Mouse (Mus musculus) ES-E14 (cell line): ENCODE results near the gene Pitpnm1. TPM values are rescaled to one million over a fixed set of nuclear protein-coding genes. Genes with fewer than 3 reads are reported as not detected.

Experiments
- DNase-seq: peaks from one replicate; pipeline ENCODE4 v3.0.0-alpha.2; 2013; ENCODE audit warnings: low read depth, low spot score
- H3K27ac ChIP-seq: 2 replicates; pipeline ENCODE4 v1.5.1; 2012; ENCODE audit warnings: low read depth, mild to moderate bottlenecking, low read length, moderate library complexity, mixed read lengths; ENCODE audit not compliant: poor library complexity, insufficient read depth, severe bottlenecking
- H3K36me3 ChIP-seq: 2 replicates; pipeline ENCODE4 v1.6.1; 2012; ENCODE audit warnings: mild to moderate bottlenecking, low read length, moderate library complexity, mixed read lengths; ENCODE audit not compliant: control insufficient read depth, poor library complexity, insufficient read depth, severe bottlenecking
- H3K4me1 ChIP-seq, 2 experiments: fragments of 150-350 bp in 1 of 2; sonication (generic) in 1 of 2; 2 replicates each; pipeline ENCODE4 v1.6.1; 2012; ENCODE audit warnings: low read length in 2 of 2, mild to moderate bottlenecking in 1 of 2, mixed read lengths in 1 of 2; ENCODE audit not compliant: control insufficient read depth in 2 of 2, insufficient read depth in 2 of 2, poor library complexity in 1 of 2
- H3K4me3 ChIP-seq, 2 experiments: fragments of 150-350 bp in 1 of 2; sonication (generic) in 1 of 2; 2 replicates each; pipeline ENCODE4 v1.5.1; 2012; ENCODE audit warnings: low read length in 2 of 2, low read depth in 1 of 2, mild to moderate bottlenecking in 1 of 2, mixed read lengths in 1 of 2; ENCODE audit not compliant: insufficient read depth in 1 of 2, poor library complexity in 1 of 2, severe bottlenecking in 1 of 2
- H3K9ac ChIP-seq: 2 replicates; pipeline ENCODE4 v1.6.1; 2012; ENCODE audit warnings: low read depth, mild to moderate bottlenecking, low read length, mixed read lengths; ENCODE audit not compliant: poor library complexity, insufficient read depth, severe bottlenecking
- H3K9me3 ChIP-seq: fragments of 150-350 bp; sonication (generic); 2 replicates; pipeline ENCODE4 v1.6.1; 2012; ENCODE audit warnings: low read depth, mild to moderate bottlenecking, low read length; ENCODE audit not compliant: control insufficient read depth, insufficient read depth
- CHD2 ChIP-seq: IDR thresholded peaks from 2 replicates; pipeline ENCODE4 v1.6.1; 2014; ENCODE audit warnings: mild to moderate bottlenecking, low read depth, low read length, inconsistent platforms
- HCFC1 ChIP-seq: IDR thresholded peaks from 2 replicates; pipeline ENCODE4 v1.6.1; 2012; ENCODE audit warnings: low read length, inconsistent platforms, borderline replicate concordance; ENCODE audit not compliant: insufficient read depth
- MAFK ChIP-seq: IDR thresholded peaks from 2 replicates; pipeline ENCODE4 v1.6.1; 2014; ENCODE audit warnings: mild to moderate bottlenecking, low read depth, low read length, inconsistent platforms; ENCODE audit not compliant: insufficient read depth
- ZC3H11A ChIP-seq: IDR thresholded peaks from 2 replicates; pipeline ENCODE4 v1.6.1; 2012; ENCODE audit warnings: low read depth, mild to moderate bottlenecking, inconsistent platforms, low read length, borderline replicate concordance
- ZNF384 ChIP-seq: IDR thresholded peaks from 2 replicates; pipeline ENCODE4 v1.6.1; 2012; ENCODE audit warnings: low read depth, low read length, inconsistent platforms
- in situ Hi-C, 2 experiments: fragments of 600-800 bp; cut with MboI; formaldehyde crosslinking; loops; one replicate each; pipeline ENCODE4 v1.15.1; 2025; ENCODE audit warnings: low sequenced_read_pairs in 2 of 2, inconsistent platforms in 1 of 2; ENCODE audit not compliant: unreplicated experiment in 2 of 2
- total RNA-seq: library from RNA; depleted of rRNA; stranded (reverse); fragments of 300-350 nt; gene quantifications from 2 replicates; pipeline ENCODE4 v1.2.3, GENCODE M21; 2012

Gene Pitpnm1
- total RNA-seq, 1 experiment = 10.5 TPM

DNA sequence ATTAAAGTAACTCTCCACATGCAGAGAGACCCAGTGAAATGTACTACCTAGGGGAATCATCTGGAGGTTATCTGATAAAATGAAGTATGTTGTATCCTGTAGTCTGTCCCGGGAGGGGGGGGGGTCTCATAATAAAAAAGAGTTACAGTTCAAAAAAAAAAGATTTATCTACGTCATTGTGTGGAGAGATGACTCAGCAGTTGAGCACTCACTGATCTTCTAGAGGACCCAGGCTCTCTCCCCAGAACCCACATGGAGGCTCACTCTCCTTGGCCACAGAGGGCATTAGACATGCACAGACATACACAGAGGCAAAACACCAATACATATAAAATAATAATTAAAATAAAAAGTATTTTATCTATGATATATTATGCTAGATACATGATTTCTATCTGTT is 8.4 kb upstream of the Pitpnm1 start:
- H3K4me3 ChIP-seq = no peak overlapping the region
- H3K36me3 ChIP-seq = no peaks in the 10 kb centered on the region
- no peak for TF ChIP-seq ZNF384
- in situ Hi-C loops = no loop called here
- no peak for DNase-seq
- no peak overlapping the region for H3K27ac ChIP-seq
- no peaks in the 10 kb centered on the region for H3K9me3 ChIP-seq
- no peak overlapping the region for H3K9ac ChIP-seq
- peaks cover 0 to 11% of the 10 kb centered on the region in 2 experiments; a peak in 2 of 4 replicates for H3K4me1 ChIP-seq

DNA sequence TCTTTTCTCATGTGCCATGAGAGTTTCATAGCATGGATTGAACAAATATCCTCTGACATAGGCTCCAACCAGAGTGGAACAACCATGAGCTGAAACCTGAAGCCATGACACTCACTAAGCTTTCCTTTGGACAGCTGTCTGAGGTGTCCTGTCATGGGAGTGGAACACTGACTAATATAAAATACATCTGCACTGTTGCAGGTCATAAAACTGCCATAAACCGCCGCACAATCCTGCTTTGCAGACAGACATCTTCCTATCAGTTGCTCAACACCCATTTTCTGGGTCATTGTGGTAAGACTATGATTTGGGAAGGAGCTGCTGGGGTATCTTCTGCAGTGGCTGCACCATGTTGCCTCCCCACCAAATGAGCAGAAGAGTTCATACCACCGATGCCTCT is 7.0 kb upstream of the Pitpnm1 start:
- TF ChIP-seq MAFK (no peak), CHD2 (no peak), ZNF384 (no peak), HCFC1 (no peak), ZC3H11A (no peak)
- no peak for DNase-seq
- Histone ChIP-seq H3K27ac (no peak overlapping the region), H3K9ac (no peak overlapping the region), H3K4me1 (peaks cover 0 to 11% of the 10 kb centered on the region in 2 experiments; a peak in 2 of 4 replicates), H3K36me3 (no peaks in the 10 kb centered on the region), H3K9me3 (no peaks in the 10 kb centered on the region), H3K4me3 (no peak overlapping the region)
- in situ Hi-C loops = no loop called here

DNA sequence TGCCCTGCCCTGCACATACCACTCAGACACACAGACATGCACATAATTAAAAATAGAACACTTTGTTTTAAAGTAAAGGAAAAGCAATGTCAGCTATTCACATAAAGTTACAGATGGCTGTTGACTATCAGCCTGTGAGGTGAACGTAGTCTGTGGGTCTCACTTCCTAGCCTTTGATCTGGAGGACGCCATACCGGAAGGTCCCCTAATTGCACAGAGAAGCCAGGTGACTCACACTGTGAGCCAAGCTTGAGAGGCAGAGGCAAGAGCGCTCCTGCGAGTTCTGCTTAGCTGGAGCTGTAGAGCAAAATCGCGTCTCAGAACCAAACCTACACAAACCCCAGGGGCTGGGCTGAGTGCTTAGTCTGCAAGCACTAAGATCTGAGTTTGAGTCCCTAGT is 6.0 kb upstream of the Pitpnm1 start:
- DNase-seq = no peak
- Histone ChIP-seq H3K27ac (no peak overlapping the region), H3K4me1 (peaks cover 0 to 9% of the 10 kb centered on the region in 2 experiments; a peak in 2 of 4 replicates), H3K9ac (no peak overlapping the region), H3K4me3 (no peak overlapping the region), H3K9me3 (no peaks in the 10 kb centered on the region), H3K36me3 (peaks cover 6% of the 10 kb centered on the region)
- in situ Hi-C loops = no loop called here
- TF ChIP-seq ZC3H11A (no peak), MAFK (no peak), CHD2 (no peak), HCFC1 (no peak), ZNF384 (no peak)

DNA sequence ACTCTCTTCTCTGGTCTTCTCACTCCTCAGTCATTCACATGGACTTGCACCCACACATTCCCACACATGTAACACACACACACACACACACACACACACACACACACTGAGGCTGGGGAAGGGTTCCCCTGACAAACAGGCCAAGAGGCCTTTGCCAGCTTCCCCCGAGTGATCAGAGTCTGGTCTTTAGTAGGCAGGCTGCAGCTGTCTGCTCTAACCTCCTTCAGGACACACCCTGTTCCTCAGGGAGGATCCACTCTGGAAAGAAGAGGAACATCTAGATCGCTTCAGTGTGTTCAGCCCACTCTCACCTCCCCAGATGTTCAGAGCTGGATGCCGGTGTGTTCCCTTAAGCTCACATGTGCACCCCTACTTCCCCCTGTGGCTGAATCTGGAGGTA is 5.5 kb upstream of the Pitpnm1 start:
- TF ChIP-seq MAFK (no peak), HCFC1 (no peak), CHD2 (no peak), ZC3H11A (no peak), ZNF384 (no peak)

DNA sequence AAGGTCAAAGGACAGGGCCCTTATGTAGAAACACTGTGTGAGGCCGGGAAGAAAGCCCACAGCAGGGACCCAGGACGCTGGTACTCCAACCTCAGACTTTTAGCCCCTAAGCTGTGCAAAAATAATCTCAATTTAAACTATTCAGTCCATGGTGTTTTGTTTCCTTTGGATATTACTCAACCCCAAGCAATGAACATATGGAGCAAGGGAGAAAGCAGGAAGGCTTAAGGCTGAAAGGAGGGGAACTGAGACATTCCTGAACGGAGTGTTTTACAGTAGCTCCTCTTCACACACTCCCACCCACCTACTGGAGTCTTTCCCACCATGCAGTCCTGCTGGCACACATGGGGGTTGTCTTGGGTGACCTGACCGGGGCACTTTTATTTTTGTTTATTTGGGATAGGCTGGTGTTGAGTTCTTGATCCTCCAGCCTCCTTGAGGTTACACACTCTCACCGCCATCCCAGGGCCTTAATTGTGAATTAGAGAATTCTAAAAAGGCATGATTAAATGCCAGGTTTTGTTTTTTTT is 5.0 kb upstream of the Pitpnm1 start:
- no peak for TF ChIP-seq HCFC1
- no peak for TF ChIP-seq MAFK
- TF ChIP-seq ZC3H11A = no peak
- TF ChIP-seq CHD2 = no peak
- no peak for TF ChIP-seq ZNF384

More for the DNA sequence above, 5.5 kb upstream of the Pitpnm1 start:
- peaks cover 0 to 12% of the 10 kb centered on the region in 2 experiments; a peak in 3 of 4 replicates for H3K4me1 ChIP-seq
- in situ Hi-C loops = no loop called here
- no peak overlapping the region for H3K4me3 ChIP-seq
- no peak overlapping the region for H3K27ac ChIP-seq
- H3K9me3 ChIP-seq = no peaks in the 10 kb centered on the region
- H3K36me3 ChIP-seq = peaks cover 6% of the 10 kb centered on the region
- 0 out of 2 replicates have a peak overlapping the region, but pooled peaks have one; percentile 1 for H3K9ac ChIP-seq
- no peak for DNase-seq

More for the DNA sequence above, 5.0 kb upstream of the Pitpnm1 start:
- in situ Hi-C loops = no loop called here
- Histone ChIP-seq H3K9me3 (no peaks in the 10 kb centered on the region), H3K9ac (no peak overlapping the region), H3K27ac (no peak overlapping the region), H3K4me3 (no peak overlapping the region), H3K4me1 (peaks cover 0 to 15% of the 10 kb centered on the region in 2 experiments; a peak in 3 of 4 replicates), H3K36me3 (peaks cover 6% of the 10 kb centered on the region)
- DNase-seq = no peak
